ENCODE assay signal across 8 mouse cellular contexts in the genomic region with DNA sequence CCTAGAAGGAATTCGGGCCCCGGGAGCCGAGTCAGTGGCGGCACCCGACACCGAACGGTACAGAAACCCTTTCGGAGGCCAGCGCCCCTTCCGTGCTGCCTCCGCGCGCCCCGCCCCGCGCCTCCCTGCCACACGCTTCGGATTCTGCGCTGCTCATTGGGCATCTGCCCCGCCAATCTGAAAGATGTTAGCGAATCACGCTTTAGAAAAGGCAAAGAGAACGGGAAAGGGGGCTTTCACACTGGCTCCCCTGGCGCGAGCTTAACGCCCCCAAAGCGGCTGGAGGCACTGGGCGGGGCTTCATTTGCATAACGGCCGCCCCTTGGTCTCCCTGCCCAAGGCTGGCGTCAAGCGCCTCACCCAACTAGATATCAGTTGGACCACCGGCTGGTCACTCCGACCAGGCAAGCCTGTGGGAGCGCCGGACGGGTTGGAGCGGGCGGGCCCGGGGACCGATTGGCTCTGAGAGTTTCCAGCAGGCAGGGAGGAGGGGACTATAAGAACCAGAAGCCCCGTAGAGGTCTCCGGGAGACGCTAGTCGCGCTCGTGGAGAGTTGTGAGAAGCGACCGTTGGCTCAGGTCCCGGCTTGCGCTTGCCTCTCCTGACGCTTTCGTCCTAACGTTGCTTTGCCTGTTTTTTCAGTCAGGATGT. TPM values are rescaled to one million over a fixed set of nuclear protein-coding genes. Genes with fewer than 3 reads are reported as not detected.
DNase-seq lines count a peak whose midpoint lies in the region; ATAC-seq lines count a peak whose summit lies in the region.

Gene Hspa2 (plus strand): TSS at position 291 of the 652 bp plus-strand sequence.

- H3K27me3 ChIP-seq in hindbrain, embryonic 12.5 days: peaks cover 48% of the 10 kb centered on the region

- peak within 1 kb of the TSS; percentile 66 for H3K9ac ChIP-seq in hindbrain, embryonic 12.5 days

- peak within 1 kb of the TSS; percentile 55 for H3K4me3 ChIP-seq in hindbrain, embryonic 12.5 days

- ATAC-seq in hindbrain, embryonic 12.5 days (ENCODE audit: low FRiP score): peak; percentile 98

- H3K4me2 ChIP-seq in hindbrain, embryonic 12.5 days (replicated peaks): peak within 1 kb of the TSS; percentile 75

- H3K36me3 ChIP-seq in hindbrain, embryonic 12.5 days: no peaks in the 10 kb centered on the region

- H3K27ac ChIP-seq in hindbrain, embryonic 12.5 days: peak within 1 kb of the TSS; percentile 89

- H3K9me3 ChIP-seq in hindbrain, embryonic 12.5 days (replicated peaks): no peaks in the 10 kb centered on the region

- peak; percentile 100 for DNase-seq in NIH3T3 (ENCODE audit: low read depth)
- DNase-seq in cerebellum, postnatal 10 days: peak; percentile 100
- peak; percentile 100 for DNase-seq in frontal cortex, postnatal 10 days (ENCODE audit: low spot score in 2 of 2)
- peak; percentile 100 for DNase-seq in layer of hippocampus, postnatal 14 days (ENCODE audit: low spot score in 2 of 2)
- DNase-seq in lung, postnatal 14 days: peak; percentile 100
- peak; percentile 94 for DNase-seq in retina, adult 2 months (ENCODE audit: low read depth, low spot score)
- DNase-seq in thymus, postnatal 36 days: peak; percentile 99 to 100

- H3K4me1 ChIP-seq in hindbrain, embryonic 12.5 days: peaks cover 20% of the 10 kb centered on the region

- 0% methylated on average over 54 of the region's 54 CpGs for WGBS in hindbrain, embryonic 12.5 days

RNA-seq across cellular contexts. Expression of gene Hspa2, which starts in this region (rescaled TPM):
- 9.8 and 10.4 TPM in 2 replicates for polyA plus RNA-seq in hindbrain, embryonic 12.5 days (2016; fragmentation: Nextera tagmentation; extraction: Ambion mirVana)
- 100 to 1,000 TPM; 109 to 128 TPM for total RNA-seq in layer of hippocampus, postnatal 14 days (2021)

Comparison
In these comparisons a context has a peak if more than half of its experiments do, and no peak if none do; other contexts are left out.
1. Peak in every context shown above with its lines: DNase-seq, ATAC-seq, H3K4me3 ChIP-seq and H3K27ac ChIP-seq.